Mouse (Mus musculus): ENCODE data around the gene Ecd.

The Ecd gene

GRCm38 (mm10) chr14:20347991-20348541 lies at the start of gene Ecd, which contains the start of gene Fam149b:
Gene Ecd (minus strand): TSS chr14:20348121.
Gene Fam149b (plus strand): TSS chr14:20348162.
- peak; percentile 85 to 87 for DNase-seq

GRCm38 (mm10) chr14:20397220-20397619 lies 49.3 kb upstream of the Ecd start:
- DNase-seq, result no peak

DNA sequence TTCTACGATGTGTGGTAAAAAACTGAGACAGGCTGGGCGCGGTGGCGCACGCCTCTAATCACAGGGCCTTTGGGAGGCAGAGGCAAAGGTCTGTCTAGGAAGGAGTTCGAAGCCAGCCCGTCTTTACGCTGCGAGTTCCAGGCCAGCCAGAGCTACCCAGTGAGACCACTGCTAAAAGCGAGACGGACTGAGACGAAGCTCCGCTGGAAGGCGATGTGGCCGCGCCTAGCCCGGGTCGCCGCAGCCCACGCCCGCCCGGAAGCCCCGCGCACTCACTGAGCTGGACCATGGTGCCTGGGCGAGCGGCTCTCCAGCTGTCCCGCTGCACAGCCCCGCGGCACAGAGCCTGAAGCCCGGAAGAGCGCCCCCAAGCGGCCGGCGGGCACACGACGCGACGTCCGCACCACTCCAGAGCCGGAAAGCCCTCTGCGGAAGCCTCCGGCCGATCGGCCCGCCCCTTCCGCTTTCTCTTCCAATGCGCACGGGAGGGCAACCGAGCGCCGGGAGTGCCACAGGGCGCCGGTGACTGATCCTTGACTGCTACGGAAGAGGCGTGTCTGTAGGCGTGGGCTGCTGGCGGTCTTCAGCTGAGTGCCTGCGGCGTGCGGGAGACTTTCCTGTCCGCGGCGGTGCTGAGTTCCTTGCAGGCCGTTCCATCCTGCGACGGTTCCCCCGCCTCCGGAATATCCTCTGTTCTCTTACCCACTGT lies 45.4 kb upstream of the Ecd start, which contains the start of gene Mrps16:
Gene Mrps16, minus strand, starts transcription at position 430 of the 709 bp plus-strand sequence.
- DNase-seq, result peak; percentile 89 to 93

- no peak for DNase-seq
Observed at GRCm38 (mm10) chr14:20392326-20392725, 44.4 kb upstream of the Ecd start.

DNA sequence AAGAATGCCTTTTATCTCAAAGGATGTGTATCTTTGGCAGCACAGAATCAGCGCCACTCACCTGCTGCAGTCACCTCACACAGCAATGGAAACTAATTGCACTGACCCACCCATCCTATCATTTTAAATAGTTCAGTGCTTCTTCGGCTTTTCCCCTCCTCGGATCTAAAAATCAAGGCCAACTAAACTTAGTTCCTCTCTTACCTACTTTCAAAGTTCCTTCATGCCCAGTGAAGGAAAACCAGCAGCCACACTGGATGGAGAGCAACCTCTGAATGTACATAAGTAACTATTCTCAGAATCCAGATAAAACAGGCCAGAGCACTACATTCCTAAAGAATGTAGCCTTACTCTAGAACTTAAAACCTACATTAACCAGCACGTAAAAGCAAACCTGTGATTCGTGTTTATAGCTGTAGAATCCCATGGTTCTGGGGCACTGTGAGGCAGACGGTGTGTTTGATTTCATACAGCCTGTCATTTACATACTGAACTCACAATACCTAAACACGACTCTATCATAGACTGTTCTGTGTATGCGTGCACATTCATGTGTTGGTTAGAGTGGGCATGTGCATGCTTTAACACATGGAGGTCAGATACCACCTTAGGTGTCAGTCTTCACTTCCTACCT lies 41.6 kb upstream of the Ecd start:
- DNase-seq, result no peak

- peak; percentile 91 to 96 for DNase-seq
Observed at GRCm38 (mm10) chr14:20388441-20389129, 40.7 kb upstream of the Ecd start, which contains the start of gene Dnajc9. Gene Dnajc9 (minus strand): TSS chr14:20388910.

DNA sequence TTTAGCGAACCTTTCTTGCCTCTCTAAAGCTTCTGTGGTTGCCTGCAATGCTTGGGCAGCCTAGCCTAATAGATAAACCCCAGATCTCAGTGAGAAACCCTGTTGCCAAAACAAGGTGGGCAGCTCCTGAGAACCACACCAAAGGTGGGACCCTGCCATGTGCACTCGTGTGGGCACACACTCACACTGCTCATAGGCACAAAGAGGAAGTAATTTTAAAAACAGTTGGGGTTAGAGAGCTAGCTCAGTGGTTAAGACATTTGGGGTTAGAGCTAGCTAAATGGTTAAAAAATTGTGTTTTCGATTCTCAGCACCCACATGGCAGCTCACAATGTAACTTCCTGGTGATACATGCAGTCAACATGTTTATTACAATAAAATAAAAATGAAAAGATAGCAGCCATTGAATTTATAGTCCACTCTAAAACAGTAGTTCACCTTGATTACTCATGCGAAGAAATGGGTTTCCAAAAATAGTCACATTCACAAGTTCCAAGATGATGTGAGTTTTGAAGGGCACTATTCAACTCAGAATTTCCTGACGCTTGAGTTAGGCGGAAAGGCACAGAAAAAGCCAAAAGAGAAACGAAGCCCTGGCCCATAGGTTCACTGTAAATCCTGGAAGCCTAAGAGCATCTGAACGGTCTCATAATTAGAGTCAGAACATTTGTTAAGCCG lies 32.0 kb upstream of the Ecd start:
- DNase-seq, result peak in 1 of 2 experiments; percentile 58

- peak in 1 of 2 experiments; percentile 36 for DNase-seq
Observed at GRCm38 (mm10) chr14:20379087-20379640, 31.2 kb upstream of the Ecd start.

- DNase-seq, result peak; percentile 56
Observed at GRCm38 (mm10) chr14:20378313-20379061, 30.6 kb upstream of the Ecd start.

GRCm38 (mm10) chr14:20377112-20377521 lies 29.2 kb upstream of the Ecd start:
- no peak for DNase-seq

DNA sequence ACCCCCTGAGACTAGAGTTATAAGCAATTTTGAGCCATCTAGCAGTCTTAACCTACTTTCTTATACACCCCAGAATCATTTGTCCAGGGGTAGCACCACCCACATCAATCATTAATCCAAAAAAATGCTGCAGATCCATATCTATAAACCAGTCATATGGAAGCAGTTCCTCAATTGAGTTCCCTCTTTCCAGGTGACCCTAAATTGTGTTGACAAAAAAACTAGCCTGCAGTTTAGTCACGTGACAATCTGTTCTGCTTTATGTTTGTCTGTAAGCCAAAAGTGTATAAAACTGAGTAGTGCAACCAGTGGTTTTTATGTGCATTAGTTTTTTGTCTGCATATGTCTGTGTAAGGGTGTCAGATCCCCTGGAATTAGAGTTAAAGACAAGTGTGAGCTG lies 23.9 kb upstream of the Ecd start:
- DNase-seq, result no peak

DNA sequence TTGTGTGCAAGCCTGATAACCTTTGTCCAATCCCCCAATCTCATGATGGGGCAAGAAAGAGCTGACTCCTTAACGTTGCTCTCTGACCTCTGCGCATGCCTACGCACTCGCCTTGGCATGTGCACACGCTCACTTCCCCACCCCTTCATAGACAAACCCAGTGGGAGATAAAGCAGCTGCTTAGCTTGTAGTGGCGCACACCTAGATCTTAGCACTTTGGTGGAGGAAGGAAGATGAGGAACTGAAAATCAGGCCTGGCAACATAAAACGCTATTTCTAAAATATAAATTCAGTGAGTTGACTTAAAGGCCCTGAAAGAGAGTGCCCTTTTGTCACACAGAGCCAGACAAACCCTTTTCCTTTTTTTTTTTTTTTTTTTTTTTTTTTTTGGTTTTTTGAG lies 22.9 kb upstream of the Ecd start:
- DNase-seq, result peak in 1 of 2 experiments; percentile 27

DNA sequence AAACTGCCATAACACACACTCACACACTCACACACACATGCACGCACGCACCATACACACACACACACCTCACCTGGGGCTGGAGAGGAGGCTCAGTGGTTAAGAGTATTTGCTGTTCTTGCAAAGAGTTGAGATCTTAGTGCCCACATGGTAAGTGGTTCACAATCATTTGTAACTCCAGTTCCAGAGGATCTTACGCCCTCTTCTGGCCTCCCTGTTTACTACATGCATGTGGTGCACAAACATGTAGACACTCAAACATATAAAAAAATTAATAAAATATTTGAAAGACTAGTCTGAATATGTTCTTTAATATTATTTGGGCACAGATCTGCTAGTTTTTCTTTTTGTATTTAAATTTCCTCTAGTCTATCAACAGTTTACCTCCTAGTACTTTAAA lies 20.4 kb upstream of the Ecd start:
- DNase-seq, result no peak

GRCm38 (mm10) chr14:20363230-20363629 lies 15.3 kb upstream of the Ecd start:
- DNase-seq, result no peak

GRCm38 (mm10) chr14:20347441-20347990 lies 405 bp downstream of the Ecd start:
- no peak for DNase-seq

DNA sequence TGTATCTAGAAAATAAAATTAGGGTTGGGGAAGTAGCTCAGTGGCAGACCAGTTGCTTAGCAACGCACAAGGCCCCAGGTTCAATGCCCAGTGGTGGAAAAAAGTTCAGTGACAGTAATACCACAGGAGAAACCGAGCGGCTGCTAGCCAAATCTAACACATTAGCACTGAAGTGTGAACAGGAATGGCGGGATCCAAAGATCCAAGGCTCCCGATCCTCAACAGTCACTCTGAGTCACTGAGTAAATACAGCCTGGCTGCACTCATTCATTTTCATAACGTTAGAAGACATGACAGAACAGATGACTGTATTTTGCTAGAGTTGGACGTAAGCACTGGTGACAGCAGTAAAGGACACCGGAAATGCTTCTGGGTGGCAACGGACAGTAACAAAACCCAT lies 2.0 kb downstream of the Ecd start:
- no peak for DNase-seq

DNA sequence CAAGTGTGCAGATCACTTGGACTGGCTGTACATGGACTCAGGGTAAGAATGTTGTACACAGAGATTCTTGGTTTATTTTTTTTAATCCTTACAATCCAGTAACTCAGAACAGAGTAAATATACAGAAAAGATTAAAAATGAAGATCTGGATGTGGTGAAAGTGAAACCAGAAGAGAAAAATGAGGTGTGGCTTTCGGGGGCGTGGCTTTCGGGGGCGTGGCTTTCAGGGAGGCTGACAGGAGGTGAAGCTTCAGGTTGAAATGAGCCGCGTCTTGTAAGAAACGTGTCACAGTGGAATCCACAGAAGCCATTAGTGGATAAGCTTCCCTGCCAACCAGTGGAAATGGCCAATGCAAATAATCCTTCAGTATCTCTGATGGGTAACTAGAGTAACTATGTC lies 7.1 kb downstream of the Ecd start:
- DNase-seq, result peak in 1 of 2 experiments; percentile 13

DNA sequence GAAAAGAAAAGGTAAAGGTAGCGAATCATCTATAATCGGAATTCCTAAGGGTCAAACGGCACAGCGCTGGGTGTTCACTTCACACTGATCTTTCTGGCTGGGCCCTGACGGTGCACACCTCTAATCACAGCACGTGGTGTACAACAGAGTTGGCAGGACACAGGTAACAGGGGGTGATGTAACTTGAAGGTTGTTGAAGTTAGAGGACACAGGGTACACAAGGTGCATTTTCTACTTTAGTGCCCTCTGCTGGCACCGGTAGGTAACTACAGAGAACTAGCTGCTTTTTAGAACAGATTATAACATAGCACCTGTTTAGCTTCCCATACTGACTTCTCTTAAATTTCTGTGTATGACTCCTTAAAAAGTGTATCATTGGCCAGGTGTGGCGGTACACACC lies 7.8 kb downstream of the Ecd start:
- peak in 1 of 2 experiments; percentile 35 for DNase-seq

DNA sequence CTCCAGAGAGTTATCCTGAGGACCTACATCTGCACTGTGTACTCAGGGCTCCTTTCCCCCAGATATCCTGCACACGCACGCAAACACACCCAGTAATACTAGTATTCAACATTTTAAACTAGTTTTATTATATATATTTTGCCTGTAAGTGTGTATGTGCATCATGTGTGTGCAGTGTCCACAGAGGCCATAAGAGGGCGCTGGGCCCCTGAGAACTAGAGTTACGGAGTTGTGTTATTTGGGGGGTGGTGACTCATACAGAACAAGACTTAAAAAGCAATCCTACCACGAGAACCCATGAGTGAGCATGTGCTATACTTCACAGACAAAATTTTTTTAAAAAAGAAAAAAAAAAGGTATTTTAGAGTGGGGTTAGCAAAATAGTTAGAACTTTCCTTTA lies 8.5 kb downstream of the Ecd start:
- DNase-seq, result no peak

- DNase-seq, result no peak
Observed at GRCm38 (mm10) chr14:20331316-20331715, 16.6 kb downstream of the Ecd start.

DNA sequence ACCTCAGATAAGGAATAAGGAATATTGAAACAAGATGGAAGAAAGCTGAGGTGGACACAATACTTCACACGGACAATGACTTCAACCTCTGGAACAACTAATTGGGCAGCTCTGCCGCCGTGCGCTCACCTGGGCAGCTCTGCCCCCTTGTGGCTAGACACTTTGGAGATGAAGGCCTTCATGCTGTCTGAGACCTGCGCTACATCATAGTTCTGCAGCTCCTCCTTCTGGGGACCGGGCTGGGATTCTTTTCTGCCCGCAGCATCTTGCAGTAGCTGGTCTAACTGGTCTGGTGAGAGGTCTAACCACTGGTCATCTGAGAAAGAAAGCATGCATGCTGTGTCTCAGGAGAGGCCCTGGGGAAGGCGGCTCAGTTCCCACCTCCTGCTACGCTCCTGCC lies 19.4 kb downstream of the Ecd start:
- peak in 1 of 2 experiments; percentile 23 for DNase-seq
